Mouse (Mus musculus): ENCODE measurements at regions not wholly inside any gene's neighbourhood (a gene's known extent, or its start where the extent isn't known, plus 50 kb on each side); places are given as distances from the start of the nearest gene placed in this dataset.

GRCm38 (mm10) chr11:63211501-63211900 lies 82.7 kb downstream of the Pmp22 start:
- Histone ChIP-seq H3K27me3 (replicated peaks) (no peaks in the 10 kb centered on the region), H3K9me3 (peaks cover 6% of the 10 kb centered on the region; the same call in 1 of the 2 replicates), H3K4me3 (replicated peaks) (no peak overlapping the region), H3K36me3 (replicated peaks; ENCODE audit: low read length) (no peaks in the 10 kb centered on the region), H3K4me1 (no peaks in the 10 kb centered on the region)
- no peak for TF ChIP-seq GATA1 (IDR thresholded peaks at IDR 0.05; ENCODE audit: borderline replicate concordance, low read length)
- TF ChIP-seq FLI1 (IDR thresholded peaks at IDR 0.05; ENCODE audit: low read length) = no peak

DNA sequence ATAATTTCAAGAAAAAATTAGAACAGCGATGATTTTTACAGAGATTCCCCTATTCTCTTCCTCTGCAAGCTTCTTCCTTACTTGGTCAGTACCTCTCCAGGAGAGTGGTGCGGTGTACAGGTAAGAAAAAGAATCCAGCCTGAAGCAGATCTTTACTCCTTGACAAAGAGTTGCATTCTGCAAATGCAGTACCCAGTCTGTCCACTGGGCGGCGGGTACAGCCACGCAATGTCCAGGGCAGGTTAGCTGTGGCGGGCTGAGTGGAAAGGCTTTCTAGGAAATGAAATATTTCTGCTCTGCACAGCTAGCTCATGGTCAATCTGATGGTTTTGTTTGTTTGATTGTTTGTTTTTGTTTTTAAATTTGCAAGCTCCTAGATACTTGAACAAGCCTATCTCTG lies 84.3 kb downstream of the Pmp22 start:
- no peak overlapping the region for H3K4me3 ChIP-seq (replicated peaks)
- TF ChIP-seq GATA1 (IDR thresholded peaks at IDR 0.05; ENCODE audit: borderline replicate concordance, low read length) (no peak), FLI1 (IDR thresholded peaks at IDR 0.05; ENCODE audit: low read length) (no peak)
- H3K4me1 ChIP-seq = no peaks in the 10 kb centered on the region
- H3K36me3 ChIP-seq (replicated peaks; ENCODE audit: low read length) = no peaks in the 10 kb centered on the region
- no peaks in the 10 kb centered on the region for H3K27me3 ChIP-seq (replicated peaks)
- peaks cover 6% of the 10 kb centered on the region; the same call in 1 of the 2 replicates for H3K9me3 ChIP-seq

GRCm38 (mm10) chr11:63213901-63214425 lies 85.2 kb downstream of the Pmp22 start:
- Histone ChIP-seq H3K4me3 (replicated peaks) (no peak overlapping the region), H3K36me3 (replicated peaks; ENCODE audit: low read length) (no peaks in the 10 kb centered on the region), H3K4me1 (no peaks in the 10 kb centered on the region), H3K9me3 (no peaks in the 10 kb centered on the region), H3K27me3 (replicated peaks) (no peaks in the 10 kb centered on the region)
- TF ChIP-seq FLI1 (IDR thresholded peaks at IDR 0.05; ENCODE audit: low read length) (no peak), GATA1 (IDR thresholded peaks at IDR 0.05; ENCODE audit: borderline replicate concordance, low read length) (no peak)

- Histone ChIP-seq H3K27me3 (replicated peaks) (peaks cover 2% of the 10 kb centered on the region), H3K4me3 (replicated peaks) (no peak overlapping the region), H3K36me3 (replicated peaks; ENCODE audit: low read length) (no peaks in the 10 kb centered on the region), H3K9me3 (no peaks in the 10 kb centered on the region), H3K4me1 (no peaks in the 10 kb centered on the region)
- TF ChIP-seq FLI1 (IDR thresholded peaks at IDR 0.05; ENCODE audit: low read length) (no peak), GATA1 (IDR thresholded peaks at IDR 0.05; ENCODE audit: borderline replicate concordance, low read length) (no peak)
These were observed 87.2 kb downstream of the Pmp22 start for GRCm38 (mm10) chr11:63215993-63216392.

- H3K4me3 ChIP-seq (replicated peaks) = no peak overlapping the region
- no peaks in the 10 kb centered on the region for H3K36me3 ChIP-seq (replicated peaks; ENCODE audit: low read length)
- no peaks in the 10 kb centered on the region for H3K9me3 ChIP-seq
- TF ChIP-seq GATA1 (IDR thresholded peaks at IDR 0.05; ENCODE audit: borderline replicate concordance, low read length) (no peak), FLI1 (IDR thresholded peaks at IDR 0.05; ENCODE audit: low read length) (no peak)
- H3K27me3 ChIP-seq (replicated peaks) = peaks cover 2% of the 10 kb centered on the region
- H3K4me1 ChIP-seq = no peaks in the 10 kb centered on the region
These were observed 88.3 kb downstream of the Pmp22 start for GRCm38 (mm10) chr11:63217049-63217448.

GRCm38 (mm10) chr11:63226471-63226870 lies 97.7 kb downstream of the Pmp22 start:
- Histone ChIP-seq H3K4me3 (replicated peaks) (no peak overlapping the region), H3K4me1 (no peaks in the 10 kb centered on the region), H3K27me3 (replicated peaks) (no peaks in the 10 kb centered on the region), H3K36me3 (replicated peaks; ENCODE audit: low read length) (no peaks in the 10 kb centered on the region), H3K9me3 (peaks cover 27% of the 10 kb centered on the region)
- TF ChIP-seq FLI1 (IDR thresholded peaks at IDR 0.05; ENCODE audit: low read length) = no peak
- no peak for TF ChIP-seq GATA1 (IDR thresholded peaks at IDR 0.05; ENCODE audit: borderline replicate concordance, low read length)

DNA sequence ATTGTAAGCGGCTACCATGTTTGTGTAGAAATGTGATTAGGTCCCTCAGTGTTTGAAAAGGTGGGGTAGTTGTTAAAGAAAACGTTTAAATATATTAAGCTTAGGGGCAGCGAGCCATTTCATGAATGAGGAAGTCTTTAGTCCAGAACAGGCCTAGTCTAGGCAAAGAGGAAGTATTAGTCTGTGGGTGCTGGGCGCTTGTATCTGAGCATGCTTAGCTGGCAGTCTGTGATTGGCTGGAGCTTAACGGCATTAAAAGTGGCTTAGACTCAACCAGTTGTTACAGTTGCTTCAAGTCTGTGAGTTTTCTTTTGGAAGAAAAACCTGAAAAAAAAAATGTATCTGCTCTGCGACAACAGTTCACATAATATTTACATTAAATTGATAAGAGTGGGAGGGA lies 102.0 kb downstream of the Pmp22 start:
- Histone ChIP-seq H3K9me3 (peaks cover 52% of the 10 kb centered on the region), H3K27me3 (replicated peaks) (no peaks in the 10 kb centered on the region), H3K36me3 (replicated peaks; ENCODE audit: low read length) (no peaks in the 10 kb centered on the region), H3K4me1 (no peaks in the 10 kb centered on the region), H3K4me3 (replicated peaks) (no peak overlapping the region)
- TF ChIP-seq FLI1 (IDR thresholded peaks at IDR 0.05; ENCODE audit: low read length) = no peak

GRCm38 (mm10) chr11:63233172-63233966 lies 104.6 kb downstream of the Pmp22 start:
- TF ChIP-seq GATA1 (IDR thresholded peaks at IDR 0.05; ENCODE audit: borderline replicate concordance, low read length) (no peak), FLI1 (IDR thresholded peaks at IDR 0.05; ENCODE audit: low read length) (no peak)

DNA sequence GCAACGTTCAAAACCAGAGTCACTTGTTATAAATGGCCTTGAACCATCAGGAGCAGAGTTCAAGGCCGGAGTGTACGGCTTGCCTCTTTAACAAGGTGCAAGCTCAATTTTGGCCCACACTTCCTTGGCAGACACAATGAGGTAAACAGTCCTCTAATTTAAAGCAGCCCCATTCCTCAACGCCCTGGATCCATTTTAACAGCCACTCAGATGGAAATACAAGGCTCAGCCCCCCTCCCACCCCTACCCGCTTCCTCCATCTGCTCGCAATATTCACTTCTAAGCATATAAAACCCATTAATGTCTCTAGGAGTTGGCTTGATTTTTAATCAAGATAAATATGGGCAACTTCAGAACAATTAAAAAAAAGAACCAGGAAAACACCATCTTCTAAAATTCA lies 105.7 kb downstream of the Pmp22 start:
- peaks cover 68% of the 10 kb centered on the region for H3K9me3 ChIP-seq

More at GRCm38 (mm10) chr11:63233172-63233966, 104.6 kb downstream of the Pmp22 start:
- H3K27me3 ChIP-seq (replicated peaks) = no peaks in the 10 kb centered on the region
- H3K4me3 ChIP-seq (replicated peaks) = no peak overlapping the region
- H3K4me1 ChIP-seq = no peaks in the 10 kb centered on the region
- H3K9me3 ChIP-seq = peaks cover 68% of the 10 kb centered on the region
- H3K36me3 ChIP-seq (replicated peaks; ENCODE audit: low read length) = no peaks in the 10 kb centered on the region

GRCm38 (mm10) chr11:63238655-63239054 lies 109.9 kb downstream of the Pmp22 start:
- no peaks in the 10 kb centered on the region for H3K4me1 ChIP-seq
- H3K27me3 ChIP-seq (replicated peaks) = no peaks in the 10 kb centered on the region
- TF ChIP-seq GATA1 (IDR thresholded peaks at IDR 0.05; ENCODE audit: borderline replicate concordance, low read length) = no peak
- no peak for TF ChIP-seq FLI1 (IDR thresholded peaks at IDR 0.05; ENCODE audit: low read length)
- H3K9me3 ChIP-seq = peaks cover 56% of the 10 kb centered on the region
- H3K36me3 ChIP-seq (replicated peaks; ENCODE audit: low read length) = no peaks in the 10 kb centered on the region
- no peak overlapping the region for H3K4me3 ChIP-seq (replicated peaks)

More for the DNA sequence above, 105.7 kb downstream of the Pmp22 start:
- H3K36me3 ChIP-seq (replicated peaks; ENCODE audit: low read length) = no peaks in the 10 kb centered on the region
- no peak for TF ChIP-seq GATA1 (IDR thresholded peaks at IDR 0.05; ENCODE audit: borderline replicate concordance, low read length)
- no peak for TF ChIP-seq FLI1 (IDR thresholded peaks at IDR 0.05; ENCODE audit: low read length)
- no peaks in the 10 kb centered on the region for H3K27me3 ChIP-seq (replicated peaks)
- no peak overlapping the region for H3K4me3 ChIP-seq (replicated peaks)
- H3K4me1 ChIP-seq = no peaks in the 10 kb centered on the region
